Mouse (Mus musculus) CD4-positive, CD25-positive, alpha-beta regulatory T cell, adult 4 months (primary cell): ENCODE results near the gene Rfx4. TPM values are rescaled to one million over a fixed set of nuclear protein-coding genes. Genes with fewer than 3 reads are reported as not detected.

ENCODE experiments used
- ATAC-seq: one replicate; pipeline ENCODE4 v1.8.0; 2017
- polyA plus RNA-seq, 2 experiments: library from polyadenylated mRNA; unstranded; fragments of 100-300 nt; shearing (Covaris generic); gene quantifications; one replicate each; pipeline ENCODE4 v1.2.1; 2017

Gene Rfx4
- polyA plus RNA-seq, 2 experiments from 2014 or later: not detected

- ATAC-seq: no peak
These were observed 2.9 kb downstream of the Rfx4 start for GRCm38 (mm10) chr10:84758483-84759431.

GRCm38 (mm10) chr10:84759511-84760117, 3.8 kb downstream of the Rfx4 start:
- ATAC-seq: no peak

GRCm38 (mm10) chr10:84760118-84761111, 4.6 kb downstream of the Rfx4 start:
- ATAC-seq: no peak

- peak; percentile 97 for ATAC-seq
These were observed 12.9 kb downstream of the Rfx4 start for GRCm38 (mm10) chr10:84768766-84769165.

GRCm38 (mm10) chr10:84772380-84773130, 16.7 kb downstream of the Rfx4 start:
- ATAC-seq: no peak

GRCm38 (mm10) chr10:84773889-84774288, 18.0 kb downstream of the Rfx4 start:
- ATAC-seq: no peak

GRCm38 (mm10) chr10:84774573-84774972, 18.7 kb downstream of the Rfx4 start:
- peak; percentile 32 for ATAC-seq

GRCm38 (mm10) chr10:84777109-84777508, 21.2 kb downstream of the Rfx4 start:
- no peak for ATAC-seq

GRCm38 (mm10) chr10:84777974-84778373, 22.1 kb downstream of the Rfx4 start:
- ATAC-seq: no peak

- ATAC-seq: no peak
These were observed 25.0 kb downstream of the Rfx4 start for GRCm38 (mm10) chr10:84780828-84781227.

GRCm38 (mm10) chr10:84785339-84785738, 29.5 kb downstream of the Rfx4 start:
- ATAC-seq: no peak

- ATAC-seq: no peak
These were observed 34.5 kb downstream of the Rfx4 start for GRCm38 (mm10) chr10:84790323-84790722.

GRCm38 (mm10) chr10:84791181-84791580, 35.3 kb downstream of the Rfx4 start:
- ATAC-seq: no peak

GRCm38 (mm10) chr10:84801521-84801920, 45.7 kb downstream of the Rfx4 start:
- ATAC-seq: no peak

- ATAC-seq: no peak
These were observed 47.5 kb downstream of the Rfx4 start for GRCm38 (mm10) chr10:84803216-84803844.

GRCm38 (mm10) chr10:84805576-84805975, 49.7 kb downstream of the Rfx4 start:
- no peak for ATAC-seq

GRCm38 (mm10) chr10:84807206-84807605, 51.3 kb downstream of the Rfx4 start:
- ATAC-seq: no peak

GRCm38 (mm10) chr10:84810030-84810849, 54.4 kb downstream of the Rfx4 start:
- ATAC-seq: no peak

- ATAC-seq: no peak
These were observed 55.5 kb downstream of the Rfx4 start for GRCm38 (mm10) chr10:84811171-84811912.

- ATAC-seq: no peak
These were observed 56.0 kb downstream of the Rfx4 start for GRCm38 (mm10) chr10:84811913-84812295.
